Mouse (Mus musculus): ENCODE measurements around the gene Ccnk.

Gene Ccnk

GRCm38 (mm10) chr12:108179321-108180266, at the start of gene Ccnk:
Ccnk (plus strand) TSS chr12:108179579.
- CTCF ChIA-PET = no interaction called here

- CTCF ChIA-PET = no interaction called here
These were observed 46.8 kb upstream of the Ccnk start for GRCm38 (mm10) chr12:108132450-108133070.

GRCm38 (mm10) chr12:108133181-108133580, 46.2 kb upstream of the Ccnk start:
- CTCF ChIA-PET = no interaction called here

GRCm38 (mm10) chr12:108135610-108136208, 43.7 kb upstream of the Ccnk start:
- CTCF ChIA-PET = interaction anchor here (0.6 kb wide), 2 partner anchors 13 to 636 kb away, joined by 3 read pairs; no protein-coding TSS in a partner anchor

- CTCF ChIA-PET = interaction anchor here (1.1 kb wide), 1 partner anchor 15 kb away, joined by 3 read pairs; no protein-coding TSS in a partner anchor
These were observed 35.5 kb upstream of the Ccnk start for GRCm38 (mm10) chr12:108143624-108144498.

GRCm38 (mm10) chr12:108145198-108145597, 34.2 kb upstream of the Ccnk start:
- CTCF ChIA-PET = no interaction called here

GRCm38 (mm10) chr12:108149764-108150163, 29.6 kb upstream of the Ccnk start:
- CTCF ChIA-PET = no interaction called here

GRCm38 (mm10) chr12:108152743-108153142, 26.6 kb upstream of the Ccnk start:
- CTCF ChIA-PET = no interaction called here

GRCm38 (mm10) chr12:108159863-108160262, 19.5 kb upstream of the Ccnk start:
- CTCF ChIA-PET = no interaction called here

- CTCF ChIA-PET = no interaction called here
These were observed 17.3 kb upstream of the Ccnk start for GRCm38 (mm10) chr12:108162036-108162435.

GRCm38 (mm10) chr12:108163706-108164105, 15.7 kb upstream of the Ccnk start:
- CTCF ChIA-PET = no interaction called here

GRCm38 (mm10) chr12:108168909-108169308, 10.5 kb upstream of the Ccnk start:
- CTCF ChIA-PET = no interaction called here

GRCm38 (mm10) chr12:108170467-108170866, 8.9 kb upstream of the Ccnk start:
- CTCF ChIA-PET = no interaction called here

GRCm38 (mm10) chr12:108171336-108171735, 8.0 kb upstream of the Ccnk start:
- CTCF ChIA-PET = no interaction called here

GRCm38 (mm10) chr12:108172639-108173038, 6.7 kb upstream of the Ccnk start:
- CTCF ChIA-PET = no interaction called here

- CTCF ChIA-PET = interaction anchor here (0.7 kb wide), 1 partner anchor 777 kb away, joined by 3 read pairs; no protein-coding TSS in a partner anchor
These were observed 4.5 kb upstream of the Ccnk start for GRCm38 (mm10) chr12:108174606-108175505.

- CTCF ChIA-PET = no interaction called here
These were observed 3.0 kb upstream of the Ccnk start for GRCm38 (mm10) chr12:108176366-108176765.

- CTCF ChIA-PET = no interaction called here
These were observed 791 bp upstream of the Ccnk start for GRCm38 (mm10) chr12:108178331-108179245.

- CTCF ChIA-PET = no interaction called here
These were observed 296 bp upstream of the Ccnk start, which contains the start of gene Setd3 for GRCm38 (mm10) chr12:108179246-108179320. Setd3 (minus strand) TSS chr12:108179314.

GRCm38 (mm10) chr12:108181716-108182115, 2.3 kb downstream of the Ccnk start:
- CTCF ChIA-PET = no interaction called here
